Mouse (Mus musculus): ENCODE measurements at regions not wholly inside any gene's neighbourhood (a gene's known extent, or its start where the extent isn't known, plus 50 kb on each side); places are given as distances from the start of the nearest gene placed in this dataset.

DNA sequence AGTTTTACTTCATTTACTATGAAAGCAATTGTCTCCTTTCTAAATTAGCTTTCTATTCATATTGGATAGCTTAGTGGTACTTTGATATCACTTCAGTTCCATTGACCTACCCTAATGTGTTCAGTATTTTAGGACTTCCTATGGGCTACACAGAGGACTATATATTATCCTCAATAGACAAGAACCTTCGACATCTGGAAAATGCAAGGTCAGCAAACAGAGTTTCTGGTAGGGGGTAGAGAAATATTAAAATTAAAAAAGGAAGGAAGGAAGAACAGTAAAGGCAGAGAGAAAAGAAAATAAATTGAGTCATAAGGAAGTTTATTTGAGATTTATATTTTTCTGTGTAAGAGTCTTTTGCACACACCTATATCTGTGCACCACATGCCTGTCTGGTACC, 107.4 kb upstream of the Insig1 start:
- DNase-seq, result no peak

DNA sequence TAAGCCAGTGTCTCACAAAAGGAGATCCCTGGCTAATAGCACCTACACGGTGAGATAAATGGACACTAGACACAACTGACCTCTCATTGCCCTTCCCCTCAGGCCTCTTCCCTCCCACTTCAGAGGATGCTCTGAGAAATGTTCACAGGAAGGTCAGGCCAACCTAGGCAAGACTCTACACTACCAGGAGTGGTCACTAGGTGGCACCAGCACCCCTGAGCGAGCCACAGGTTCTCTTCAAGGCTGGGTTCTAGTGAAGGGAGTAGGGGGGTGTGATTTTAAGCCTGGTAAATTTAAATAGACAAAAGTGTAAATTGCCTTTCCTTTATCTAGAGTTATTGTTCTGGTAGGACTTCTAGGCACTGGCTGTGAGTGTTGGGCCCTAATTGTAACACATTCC, 76.0 kb upstream of the Insig1 start:
- peak; percentile 77 for DNase-seq

DNA sequence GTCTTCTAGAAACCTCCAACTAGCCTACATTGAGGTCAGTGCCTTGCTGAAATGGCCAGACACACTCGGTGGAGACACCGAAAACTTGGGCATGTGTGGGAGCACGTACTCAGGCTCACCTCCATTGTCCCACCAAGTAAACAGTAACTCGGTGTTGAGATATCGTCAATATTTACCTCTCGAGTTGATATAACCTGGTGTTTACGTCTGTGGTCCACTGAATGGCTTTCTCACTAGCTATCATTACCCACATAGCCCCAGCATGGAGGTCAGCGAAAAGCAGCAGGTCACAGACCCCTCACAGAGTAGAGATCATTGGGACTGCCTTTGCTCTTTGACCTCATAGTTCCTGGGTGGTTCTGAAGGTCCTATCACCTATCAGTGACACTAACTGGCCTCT, 73.4 kb upstream of the Insig1 start:
- DNase-seq, result no peak

DNA sequence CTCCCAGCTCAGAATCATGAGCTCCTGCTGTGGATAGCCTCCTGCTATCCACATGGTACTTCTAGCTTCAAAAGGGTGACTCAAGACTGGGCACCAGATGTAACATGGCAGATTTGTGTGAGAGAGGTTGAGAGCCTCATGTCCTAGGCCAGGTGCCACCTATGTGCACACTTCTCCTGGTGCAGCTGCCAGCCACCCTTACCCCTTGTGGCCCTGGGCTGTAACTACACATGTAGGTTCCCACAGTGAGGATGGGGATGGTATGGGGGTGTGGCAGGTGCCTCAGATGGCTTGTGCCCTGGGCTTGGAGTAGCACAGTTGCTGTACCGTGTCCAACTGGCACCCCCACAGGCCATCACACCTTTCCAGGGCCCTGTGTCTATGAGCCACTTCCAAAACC, 68.2 kb upstream of the Insig1 start:
- DNase-seq, result no peak

DNA sequence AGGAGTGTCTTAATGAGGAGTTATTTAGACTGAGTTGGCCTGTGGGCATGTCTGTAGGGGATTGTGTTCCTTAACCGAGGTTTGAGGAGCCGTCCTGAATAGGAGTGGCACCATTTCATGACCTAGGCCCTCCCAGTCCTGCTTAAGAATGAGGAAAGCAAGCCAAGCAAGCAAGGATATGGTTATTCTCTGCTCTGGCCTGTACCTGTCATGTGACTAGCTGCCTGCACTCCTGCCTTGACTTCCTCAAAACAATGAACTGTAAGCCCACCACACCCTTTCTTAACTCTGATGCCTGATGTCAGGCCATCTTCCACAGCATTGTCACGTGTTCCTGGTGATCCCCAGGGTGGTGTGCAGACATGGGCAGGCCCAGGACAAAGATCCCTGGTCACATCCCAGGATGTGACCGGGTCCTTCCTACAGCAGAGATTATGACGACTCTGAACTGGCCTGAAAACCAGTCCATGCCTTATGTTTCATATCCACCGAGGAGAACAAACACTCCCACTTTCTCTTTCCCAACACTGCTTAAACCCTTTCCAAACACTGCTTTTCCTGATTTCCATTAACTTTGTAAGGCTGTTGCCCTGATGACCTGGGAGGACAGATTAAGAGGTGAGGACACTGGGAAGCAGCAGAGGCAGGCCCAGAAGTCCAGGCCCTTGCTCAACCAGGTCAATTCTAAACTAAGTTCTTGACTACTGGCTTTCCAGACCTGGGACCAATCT, 67.2 kb upstream of the Insig1 start:
- no peak for DNase-seq

DNA sequence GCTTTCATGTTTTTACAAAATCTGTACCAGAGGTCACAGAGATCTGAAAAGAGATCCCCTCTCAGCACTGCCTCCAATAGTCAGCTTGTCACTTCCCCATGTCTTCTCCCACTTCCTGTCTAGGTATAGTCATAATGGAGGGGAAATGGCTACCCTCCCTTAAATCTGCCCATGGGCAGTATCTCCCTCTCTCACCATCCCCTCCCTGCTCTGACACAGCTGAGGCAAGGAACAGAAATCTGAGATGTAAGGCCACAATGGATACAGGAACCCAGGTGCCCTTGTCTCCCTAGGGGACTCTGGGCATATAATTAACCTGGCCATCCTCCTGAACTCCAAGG, 66.7 kb upstream of the Insig1 start:
- DNase-seq, result no peak

DNA sequence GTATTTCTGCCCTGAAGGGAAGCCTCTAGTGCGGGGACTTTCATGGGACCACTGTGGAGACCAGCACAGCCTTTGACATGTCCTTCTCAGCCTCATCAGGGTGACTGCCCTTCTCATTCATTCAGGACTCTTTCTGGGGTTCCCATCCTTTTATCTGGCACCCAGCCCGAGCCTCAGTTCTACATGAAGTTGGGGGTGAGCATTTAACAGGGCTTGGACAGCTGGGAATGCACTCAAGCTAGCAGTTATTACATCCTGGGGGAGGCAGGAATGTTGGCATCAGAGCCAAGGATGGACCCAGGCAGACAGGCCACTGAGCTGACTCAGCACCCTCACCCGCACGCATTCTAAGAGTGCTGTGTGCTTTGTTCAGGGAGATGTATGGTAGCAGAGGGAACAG, 61.8 kb upstream of the Insig1 start:
- no peak for DNase-seq

DNA sequence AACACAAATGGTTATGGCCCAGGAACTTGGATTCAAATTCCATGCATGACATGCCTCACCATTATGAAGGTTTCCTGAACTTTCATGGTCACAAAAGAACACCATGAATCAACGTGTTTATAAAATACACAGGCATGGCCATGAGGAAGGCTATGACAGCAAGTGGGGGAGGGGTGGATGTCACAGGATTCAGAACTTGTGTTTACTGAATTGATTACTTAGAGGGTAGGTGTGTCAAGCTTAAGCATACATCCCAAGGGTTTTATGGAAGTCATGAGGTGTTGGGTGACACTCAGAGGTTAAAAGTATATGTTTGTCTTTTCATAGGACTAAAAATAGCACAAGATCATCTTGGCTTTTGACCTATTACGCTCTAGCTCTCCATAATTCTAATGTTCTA, 61.3 kb upstream of the Insig1 start:
- no peak for DNase-seq

DNA sequence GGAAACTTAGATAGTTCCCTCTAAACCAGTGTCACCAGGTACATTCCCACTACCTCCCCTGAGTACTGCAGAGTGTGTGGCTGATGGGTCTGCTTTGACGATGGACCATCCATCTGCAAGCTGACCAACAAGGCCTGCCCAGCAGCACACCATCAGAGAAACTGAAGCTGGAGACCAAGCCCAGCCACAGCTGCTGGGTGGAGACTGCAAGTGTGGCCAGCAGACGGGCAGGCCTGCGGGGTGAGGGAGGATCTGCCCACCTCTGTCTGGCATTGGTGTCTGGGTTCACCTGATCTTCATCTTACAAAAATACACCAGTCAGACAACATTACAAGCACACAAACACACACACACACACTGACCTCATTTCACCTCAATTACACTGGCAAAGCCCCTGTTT, 60.6 kb upstream of the Insig1 start:
- DNase-seq, result no peak

DNA sequence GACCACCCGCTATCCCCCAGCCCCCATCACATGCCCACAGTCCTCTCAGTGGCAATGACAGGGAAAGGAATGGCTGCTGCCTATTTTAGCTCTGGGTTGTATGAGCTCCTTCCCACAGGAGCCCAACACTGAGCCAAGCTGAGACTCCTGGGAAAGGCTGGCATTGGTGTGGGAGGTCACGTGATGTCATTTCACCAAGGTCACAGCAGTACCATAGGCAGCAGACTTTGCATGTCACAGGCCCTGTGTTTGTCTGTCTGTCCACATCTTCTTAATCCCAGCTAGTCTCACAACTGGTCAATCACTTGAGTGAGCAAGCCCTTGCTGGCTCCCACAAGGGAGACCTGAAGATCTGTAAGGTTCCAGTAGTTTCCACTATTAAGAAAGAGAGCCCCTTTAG, 58.7 kb upstream of the Insig1 start:
- DNase-seq, result no peak

DNA sequence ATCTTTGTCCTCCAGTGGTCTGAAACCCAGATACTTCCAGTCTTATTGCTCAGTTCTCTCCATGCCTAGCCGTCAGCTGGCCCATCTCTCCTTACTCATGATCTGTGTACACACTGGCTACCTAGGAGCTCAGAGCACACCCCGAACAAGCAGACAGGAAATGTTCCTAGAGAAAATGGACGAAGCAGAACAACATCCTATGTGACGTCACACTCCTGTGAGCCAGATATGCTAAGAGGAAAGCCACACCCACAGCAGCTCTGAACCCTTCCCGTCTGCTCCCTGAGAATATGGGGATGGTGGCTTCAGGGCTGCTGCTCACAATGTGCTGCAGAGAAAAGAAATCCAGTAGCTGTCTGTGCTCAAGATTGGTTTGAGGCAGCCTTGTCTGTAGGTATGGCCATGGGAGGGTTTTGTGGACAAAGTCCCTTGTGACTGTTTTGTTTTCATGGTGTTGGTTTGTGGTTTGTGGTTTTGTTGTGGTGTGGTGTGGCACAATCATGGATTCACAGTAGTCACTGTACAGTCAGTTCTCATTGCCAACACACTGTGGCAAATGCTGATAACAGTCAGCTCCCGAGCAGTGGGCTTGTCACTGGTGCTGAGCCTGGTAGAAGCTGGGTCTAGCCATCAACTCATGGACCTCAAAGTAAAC, 57.4 kb upstream of the Insig1 start:
- no peak for DNase-seq

DNA sequence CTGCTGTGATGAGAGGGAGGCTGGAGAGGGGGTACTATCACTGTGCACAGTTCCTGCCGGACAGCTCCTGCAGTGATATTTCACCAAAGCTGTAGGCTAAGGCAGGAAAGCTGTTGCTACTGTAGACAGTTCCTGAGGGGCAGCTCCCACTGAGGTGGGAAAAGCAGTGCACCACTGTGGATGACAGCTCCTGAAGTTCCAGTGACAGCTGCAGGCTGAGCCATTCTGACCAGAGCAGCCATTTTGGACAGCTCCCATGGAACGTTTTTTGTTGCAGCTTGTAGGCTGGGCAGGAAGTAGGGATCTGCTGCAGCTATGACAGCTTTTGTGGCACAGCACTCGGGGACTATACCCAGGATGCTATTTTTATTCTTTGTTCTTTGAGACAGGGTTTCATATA, 51.3 kb upstream of the Insig1 start:
- no peak for DNase-seq

Data from gastrocnemius, postnatal 10 days (tissue).